Mouse (Mus musculus): ENCODE measurements around the gene Ivd. TPM values are rescaled to one million over a fixed set of nuclear protein-coding genes. Genes with fewer than 3 reads are reported as not detected.

The Ivd gene
- total RNA-seq, 2 experiments from 2014 or later = 99.8 to 106 TPM

DNA sequence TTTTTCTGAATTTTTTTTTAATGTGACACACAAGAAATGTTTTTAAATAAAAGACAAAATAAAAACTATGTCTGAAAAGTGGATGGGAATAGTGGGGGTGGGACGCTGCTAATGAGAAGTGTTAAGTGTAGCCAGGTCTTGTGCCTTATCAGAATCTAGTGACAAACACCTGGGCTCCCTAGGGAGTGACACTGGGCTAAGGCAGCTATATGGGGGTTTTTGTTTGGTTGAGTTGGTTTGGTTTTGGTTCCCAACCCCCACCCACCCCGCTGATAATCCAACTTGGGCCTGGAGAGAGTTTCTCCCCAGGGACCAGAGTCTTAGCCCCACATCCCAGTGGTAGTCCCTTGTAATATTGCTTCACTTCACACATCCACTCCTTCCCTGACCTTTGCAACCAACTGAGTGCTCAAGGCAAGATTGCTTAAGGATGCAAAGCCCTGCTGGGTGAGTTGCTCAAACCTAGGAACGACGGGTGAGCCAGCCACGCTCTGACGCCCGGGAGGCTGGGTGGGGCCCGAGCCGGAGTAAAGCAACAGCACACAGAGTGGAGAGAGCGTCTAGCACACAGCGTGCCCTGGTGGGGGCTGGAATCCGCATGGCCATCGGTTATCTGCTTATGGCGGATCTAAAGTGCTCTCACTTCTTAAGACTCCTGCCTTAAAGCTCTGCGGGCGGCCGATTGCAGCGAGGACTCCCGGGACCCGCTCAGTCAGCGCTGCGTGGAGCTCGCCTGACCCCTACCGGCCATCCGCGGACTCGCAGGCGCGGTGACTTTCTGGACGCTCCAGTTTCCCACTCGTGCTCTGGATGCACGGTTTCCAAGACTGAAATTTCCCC is 21.3 kb downstream of the Ivd start:
- DNase-seq = peak; percentile 87 to 91

DNA sequence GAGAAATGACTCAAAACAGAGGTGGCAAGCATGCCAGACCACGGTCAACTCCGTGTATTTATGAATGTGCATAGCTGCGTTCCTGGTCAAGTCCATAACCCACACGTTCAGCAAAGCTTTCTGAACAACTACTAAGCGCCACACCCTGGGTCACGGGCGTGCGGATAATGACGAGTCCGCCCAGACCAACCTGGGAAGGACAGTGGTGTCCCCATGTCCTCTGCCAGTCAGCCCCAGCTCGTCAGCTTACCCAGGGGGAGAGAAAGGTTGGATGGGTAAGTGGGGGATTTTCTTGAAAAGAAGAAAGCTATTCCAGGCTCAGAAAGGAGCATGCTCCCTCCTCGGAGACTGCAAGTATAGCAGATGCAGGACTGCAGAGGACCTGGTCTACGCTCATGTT is 25.7 kb downstream of the Ivd start:
- DNase-seq = no peak

DNA sequence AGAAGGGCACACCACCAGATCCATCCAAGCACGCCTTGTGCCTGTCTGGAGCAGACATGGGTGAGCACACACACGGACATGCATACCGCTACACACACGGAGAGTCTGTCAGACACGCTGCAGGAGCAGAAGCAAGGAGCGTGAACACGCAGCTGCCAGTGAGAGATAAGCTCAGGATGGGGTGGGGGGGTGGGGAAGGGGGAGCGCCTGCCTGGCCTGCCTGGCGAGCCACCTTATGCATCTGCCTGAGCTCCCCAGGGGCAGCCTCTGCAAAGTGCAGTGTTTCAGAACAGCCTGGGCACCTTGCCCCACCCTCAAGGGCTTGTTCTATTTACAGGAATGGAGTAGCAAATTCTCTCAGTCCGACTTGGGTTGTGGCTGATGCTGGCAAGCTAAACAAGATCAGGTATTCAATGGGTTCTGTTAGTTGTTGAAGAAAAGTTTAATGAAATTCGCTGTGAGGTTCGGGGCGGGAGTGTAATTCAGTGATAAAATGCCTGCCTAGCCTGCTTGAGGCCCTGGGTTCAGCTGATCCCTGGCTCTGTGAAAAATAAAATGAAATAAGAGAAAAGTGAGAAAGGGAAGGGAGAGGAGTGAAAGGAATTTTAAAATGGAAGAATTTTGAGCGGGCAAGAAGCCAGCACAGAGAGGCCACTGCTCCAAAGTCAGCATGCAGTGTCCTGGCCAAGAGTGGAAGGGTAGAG is 26.2 kb downstream of the Ivd start:
- DNase-seq = no peak

DNA sequence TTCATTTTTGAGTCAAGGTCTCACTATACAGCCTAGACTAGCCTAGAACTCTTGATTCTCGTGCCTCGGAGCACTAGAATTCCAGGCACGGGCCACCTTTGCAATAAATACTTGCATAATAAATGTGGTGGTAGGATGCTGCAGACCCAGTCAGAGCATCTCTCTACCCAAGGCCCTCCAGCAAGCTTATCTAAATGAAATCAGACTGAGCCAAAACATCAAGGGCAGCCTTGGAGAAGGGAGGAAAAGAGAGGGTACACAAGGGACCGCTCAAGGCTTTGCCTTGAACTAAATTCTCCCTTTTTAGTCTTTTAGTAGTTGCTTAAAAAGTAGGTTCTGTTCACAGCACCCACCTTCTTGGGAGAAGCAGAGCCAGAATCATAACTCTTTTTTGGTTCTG is 29.4 kb downstream of the Ivd start:
- DNase-seq = no peak

DNA sequence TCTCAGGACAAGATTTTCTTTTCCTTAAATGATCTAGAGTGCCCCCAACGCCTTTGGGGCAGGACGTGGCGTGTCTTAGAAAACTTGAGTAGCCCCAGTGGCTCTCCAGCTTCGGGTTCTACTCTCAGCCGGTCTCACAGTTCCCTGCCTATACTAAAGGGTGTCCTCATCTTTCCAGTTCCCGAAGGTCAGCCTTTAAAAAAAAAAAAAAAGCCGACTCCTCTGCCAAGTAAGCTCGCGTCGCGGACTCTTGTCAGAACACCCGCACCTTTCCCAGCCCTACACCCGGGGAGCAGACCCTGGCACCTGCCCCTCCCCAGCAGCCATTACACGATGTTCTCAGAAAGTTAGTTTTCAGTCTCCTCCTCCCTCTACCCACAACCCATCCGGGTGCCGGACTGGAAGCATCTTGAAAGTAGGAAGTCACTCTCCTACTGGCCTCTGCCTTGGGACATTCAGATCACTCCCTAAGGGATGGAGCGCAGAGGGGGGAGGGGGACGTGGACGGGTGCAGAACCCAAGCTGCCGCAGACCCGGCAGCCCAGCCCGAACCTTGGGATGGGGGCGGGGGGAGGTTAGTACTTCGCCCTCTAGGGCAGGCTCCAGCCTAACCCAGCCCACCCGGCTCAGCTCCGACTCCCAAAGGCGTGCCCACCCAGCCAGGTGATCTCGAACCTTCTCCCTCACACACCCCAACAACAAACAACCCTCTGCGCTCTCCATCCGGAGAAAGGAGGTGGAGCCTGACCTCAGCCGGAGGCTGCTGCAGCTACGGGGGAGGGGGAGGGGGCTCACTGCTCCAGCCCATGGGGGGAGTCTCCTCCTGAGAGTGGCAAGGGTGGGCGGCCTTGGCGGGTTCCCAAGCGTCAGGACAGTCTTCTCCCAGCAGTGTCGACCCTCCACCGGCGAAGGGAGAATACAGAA is 34.5 kb downstream of the Ivd start:
- DNase-seq = no peak

DNA sequence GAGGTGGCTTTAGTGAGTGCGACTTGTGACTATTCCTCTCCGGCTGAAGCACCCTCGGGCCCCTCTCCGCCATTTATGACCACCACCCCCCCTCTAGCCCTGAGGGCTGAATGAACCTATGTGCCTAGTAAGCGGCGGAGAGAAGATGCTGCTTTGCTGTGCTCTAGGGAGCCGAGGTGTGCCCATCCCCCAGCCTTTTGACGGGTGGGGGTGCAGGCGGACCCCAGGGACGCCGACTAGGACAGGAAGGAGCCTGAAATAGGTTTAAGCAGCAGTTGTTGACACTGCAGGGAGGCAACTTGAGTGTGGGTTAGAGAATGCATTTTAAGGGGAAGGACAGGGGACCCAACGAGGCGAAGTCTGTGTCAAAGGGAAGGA is 35.1 kb downstream of the Ivd start:
- DNase-seq = no peak

DNA sequence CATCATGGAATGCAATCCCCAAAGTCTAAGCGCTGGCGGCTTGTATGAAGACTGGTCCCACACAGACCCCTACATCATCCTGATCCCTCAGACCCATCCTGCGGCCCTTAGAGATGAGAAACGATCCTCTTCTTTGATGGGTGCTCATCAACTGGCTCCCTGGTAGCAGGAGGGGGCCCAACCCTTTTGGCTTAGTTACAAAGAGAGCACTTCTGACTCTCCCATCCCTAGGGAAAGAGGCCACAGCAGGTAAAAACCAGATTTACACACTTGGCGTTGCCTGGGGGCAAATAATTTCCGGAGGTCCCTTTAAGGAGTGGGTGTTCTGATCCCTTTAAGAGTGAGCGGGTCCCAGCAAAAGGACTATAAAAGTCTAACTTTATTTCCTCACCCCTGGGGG is 35.6 kb downstream of the Ivd start:
- DNase-seq = no peak

DNA sequence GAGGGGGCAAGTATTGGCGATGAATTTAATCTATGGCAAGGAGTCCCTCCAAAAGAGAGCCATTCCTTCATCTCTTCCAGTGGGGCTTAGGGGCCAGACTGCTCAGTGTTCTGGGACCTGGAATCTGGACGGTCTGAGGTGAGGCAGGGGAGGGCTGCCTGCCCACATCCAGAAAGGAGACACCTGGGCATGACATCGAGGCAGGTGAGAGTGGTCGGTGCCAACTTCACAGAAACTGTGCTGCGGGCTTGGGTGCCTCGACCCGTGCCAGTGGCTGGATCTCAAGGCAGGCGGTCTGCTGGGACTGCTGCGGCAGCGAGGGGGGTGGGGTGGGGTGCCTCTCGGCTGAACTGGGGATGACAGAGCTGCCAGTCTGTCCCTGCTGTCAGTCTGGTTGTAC is 36.1 kb downstream of the Ivd start:
- DNase-seq = no peak

DNA sequence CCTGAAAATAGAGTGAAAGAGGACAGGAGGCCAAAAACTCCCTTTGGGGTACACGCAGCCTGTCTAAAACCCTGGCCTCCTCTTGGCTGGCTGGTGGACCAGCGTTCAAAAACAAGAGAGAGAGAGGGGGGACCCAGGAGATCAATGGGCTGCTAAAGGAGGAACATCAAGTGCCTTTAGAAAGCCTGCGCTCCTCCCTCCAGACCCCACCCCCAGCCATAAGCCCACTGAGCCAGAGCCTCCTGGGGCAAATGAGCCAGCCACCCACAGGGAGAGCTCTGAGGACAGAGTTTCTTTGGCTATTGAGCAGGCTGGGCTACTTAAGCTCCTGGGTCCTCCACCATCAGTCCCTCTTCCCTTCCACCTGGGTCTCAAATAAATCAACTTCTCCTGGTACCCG is 37.0 kb downstream of the Ivd start:
- no peak for DNase-seq

DNA sequence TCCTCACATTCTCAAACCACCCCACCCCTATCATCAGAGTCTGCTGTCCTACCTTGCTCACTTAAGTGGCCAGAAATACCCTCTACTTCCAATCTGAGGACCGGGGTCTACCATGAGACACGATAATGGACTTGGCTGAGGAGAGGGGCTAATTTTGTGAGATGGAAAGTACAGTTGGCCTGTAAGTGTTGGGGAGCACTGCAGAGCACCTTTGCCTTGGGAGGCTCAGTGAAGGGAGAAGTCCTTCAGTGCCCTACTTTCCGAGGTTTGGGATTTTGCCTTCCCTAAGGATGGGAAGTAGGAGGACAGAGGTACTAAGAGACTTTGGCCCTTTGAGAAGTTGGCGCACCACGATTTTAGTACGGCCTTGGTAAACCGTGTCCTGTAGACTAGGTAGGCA is 37.6 kb downstream of the Ivd start:
- no peak for DNase-seq

DNA sequence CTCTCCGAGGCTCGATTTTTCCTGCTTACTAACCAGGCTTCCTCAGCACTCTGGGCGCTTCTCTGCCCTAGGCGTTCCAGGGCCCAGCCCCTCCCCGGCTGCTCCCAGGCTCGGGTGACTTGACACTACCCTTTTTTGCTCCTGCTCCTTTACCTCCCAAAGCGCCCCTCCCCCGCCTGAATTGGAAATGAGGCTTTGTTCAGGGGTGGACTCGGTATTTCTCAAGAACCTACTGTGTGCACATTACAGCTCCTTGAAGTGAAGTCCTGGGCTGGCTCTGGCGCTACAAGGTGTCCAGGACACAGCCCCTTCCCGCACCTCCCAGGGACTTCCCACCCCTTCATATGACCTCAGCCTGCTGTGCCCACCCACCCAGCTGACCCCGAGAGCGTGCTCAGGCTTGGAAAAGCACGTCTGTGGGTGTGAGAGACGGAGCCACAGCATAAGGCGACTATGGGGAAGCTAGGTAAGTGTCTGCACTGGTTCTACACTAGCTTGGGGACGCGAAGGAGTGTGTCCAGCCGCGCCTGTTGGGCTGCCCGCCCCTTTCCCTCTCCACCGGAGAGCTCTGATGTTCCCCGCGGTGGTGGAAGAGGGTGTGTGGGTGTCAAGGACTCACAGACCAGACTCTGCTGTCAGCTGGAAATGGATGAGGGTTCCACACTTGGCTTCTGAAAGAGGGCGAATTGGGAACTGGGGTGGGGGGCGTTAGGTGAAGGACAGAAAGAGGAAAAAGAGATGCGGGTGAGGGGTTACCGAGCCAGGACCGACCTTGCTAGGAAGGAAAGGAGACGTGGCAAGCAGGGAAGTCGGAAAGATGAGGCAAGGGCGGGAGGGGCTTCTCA is 38.4 kb downstream of the Ivd start, which contains the start of gene Bahd1:
TSS of gene Bahd1 (plus strand) at position 397 of the 845 bp plus-strand sequence.
- peak in 1 of 2 experiments; percentile 33 for DNase-seq

DNA sequence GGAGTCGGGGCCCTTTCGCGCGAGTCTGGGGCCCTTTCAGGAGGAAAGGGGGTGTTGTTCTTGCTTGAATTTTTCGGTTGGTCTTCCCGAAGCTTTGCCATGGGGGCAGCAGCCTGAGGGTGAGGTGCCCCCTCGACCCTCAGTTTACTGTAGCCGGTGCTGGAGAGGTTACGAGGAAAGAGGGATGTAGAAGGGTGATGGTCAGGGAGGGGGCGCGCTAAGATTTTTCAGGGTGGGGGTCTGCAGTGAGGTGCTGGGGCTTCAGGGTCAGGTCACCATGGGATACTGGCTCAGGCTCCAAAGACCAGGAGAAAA is 39.0 kb downstream of the Ivd start:
- DNase-seq = no peak

DNA sequence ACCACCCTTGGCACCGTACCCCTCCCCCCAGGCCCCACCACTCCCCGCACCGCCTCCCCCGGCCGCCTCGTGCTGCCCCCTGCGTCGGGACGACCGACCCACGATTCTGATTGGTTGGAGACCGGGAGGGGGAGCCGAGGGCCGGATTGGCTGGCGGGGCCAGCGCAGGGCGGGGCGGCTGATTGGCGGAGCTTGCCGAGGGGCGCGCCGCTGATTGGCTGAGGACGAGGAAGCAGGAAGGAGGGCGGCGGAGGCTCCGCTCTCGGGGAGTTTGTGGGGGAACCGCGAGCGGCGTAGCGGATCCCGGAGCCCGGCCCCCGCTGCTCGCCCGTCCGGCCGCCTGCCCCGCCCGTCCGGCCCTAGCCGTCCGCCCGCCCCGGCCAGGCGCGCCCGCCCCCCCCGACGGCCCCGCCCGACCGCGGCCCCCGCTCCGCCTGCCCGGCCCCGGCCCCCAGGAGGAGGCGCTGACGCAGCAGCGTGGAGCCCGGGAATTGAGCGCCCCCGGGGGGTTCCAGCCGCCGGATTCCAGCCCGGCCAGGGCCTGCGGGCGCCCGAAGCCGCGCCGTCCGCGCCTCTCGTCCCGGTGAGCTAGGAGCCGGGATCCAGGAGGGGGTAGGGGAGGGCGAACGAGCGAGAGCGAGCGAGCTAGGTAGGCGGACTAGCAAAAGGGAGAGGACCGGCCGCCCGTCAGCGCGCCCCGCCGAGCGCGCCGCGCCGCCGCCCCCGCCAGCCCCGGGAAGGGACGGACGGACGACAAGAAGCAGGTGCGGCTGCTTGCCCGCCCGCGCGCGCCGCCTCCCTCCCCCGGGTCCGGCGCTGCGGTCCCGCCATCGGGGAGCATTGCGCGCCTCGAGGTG is 39.6 kb downstream of the Ivd start:
- DNase-seq = peak; percentile 99

DNA sequence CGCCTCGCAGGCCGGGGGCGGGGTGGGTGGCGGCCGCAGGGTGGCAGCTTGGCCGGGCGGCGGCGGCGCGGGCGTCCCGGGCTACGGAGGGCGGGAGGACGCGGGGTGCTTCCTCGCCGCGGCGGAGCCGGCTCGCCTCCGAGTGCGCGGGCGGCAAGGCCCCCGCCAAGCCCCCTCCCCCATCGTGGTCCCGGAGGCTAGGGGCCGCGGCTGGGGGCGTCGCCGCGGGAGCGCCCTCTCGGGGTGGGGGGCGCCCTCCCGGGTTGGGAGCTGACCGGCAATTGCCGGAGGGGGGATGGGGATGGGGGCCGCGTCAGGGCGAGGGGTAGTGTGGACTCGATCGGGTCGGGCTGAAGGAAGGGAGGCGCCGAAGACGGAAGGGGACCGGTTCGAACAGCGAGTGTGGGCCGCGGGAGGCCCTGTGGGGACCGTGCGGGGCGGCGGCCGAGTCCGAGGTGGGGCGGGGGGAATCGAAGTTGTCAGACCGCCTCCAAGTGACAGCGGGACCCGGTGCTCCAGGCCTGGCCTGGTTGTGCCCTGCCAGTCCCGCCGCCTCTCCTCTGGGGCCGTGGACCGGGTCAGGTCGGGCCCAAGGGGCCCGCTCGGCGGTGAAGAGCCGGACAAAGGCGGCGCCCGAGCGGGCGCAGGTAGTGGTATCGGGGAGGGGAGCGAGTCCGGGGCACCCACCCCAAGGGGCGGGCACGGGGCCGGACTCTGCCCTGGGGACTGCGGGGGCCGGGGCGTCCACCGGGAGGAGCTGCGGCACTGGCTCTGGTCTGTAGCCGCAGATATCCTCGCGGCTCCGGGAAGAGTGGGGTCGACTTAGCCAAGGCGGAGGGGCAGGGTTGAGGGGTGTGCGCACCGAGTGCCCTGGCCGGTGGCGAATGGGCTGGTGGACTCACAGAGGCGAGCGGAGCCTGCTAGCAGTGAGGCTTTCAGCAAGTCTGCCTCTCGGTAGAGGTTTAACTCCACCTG is 40.6 kb downstream of the Ivd start:
- peak in 1 of 2 experiments; percentile 21 for DNase-seq

DNA sequence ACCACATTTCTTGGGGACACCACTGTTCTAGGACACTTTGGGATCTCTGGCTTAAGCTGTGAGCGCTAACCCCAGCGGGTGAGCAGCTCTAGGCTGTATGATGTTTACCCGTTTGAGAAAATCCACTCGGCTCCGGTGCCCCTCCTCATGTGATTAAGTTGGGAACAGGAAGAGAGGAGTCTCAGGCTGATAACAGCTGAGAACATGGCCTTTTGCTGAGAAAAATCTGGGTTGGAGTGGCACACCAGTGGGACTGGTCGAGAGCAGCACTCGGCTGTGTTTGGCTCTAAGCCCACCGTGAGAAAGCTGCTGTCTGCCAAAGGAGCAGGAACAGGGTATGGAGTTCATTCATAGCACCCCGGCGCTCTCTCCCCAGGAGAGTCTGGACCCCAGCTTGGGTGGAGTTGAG is 41.6 kb downstream of the Ivd start:
- DNase-seq = no peak

DNA sequence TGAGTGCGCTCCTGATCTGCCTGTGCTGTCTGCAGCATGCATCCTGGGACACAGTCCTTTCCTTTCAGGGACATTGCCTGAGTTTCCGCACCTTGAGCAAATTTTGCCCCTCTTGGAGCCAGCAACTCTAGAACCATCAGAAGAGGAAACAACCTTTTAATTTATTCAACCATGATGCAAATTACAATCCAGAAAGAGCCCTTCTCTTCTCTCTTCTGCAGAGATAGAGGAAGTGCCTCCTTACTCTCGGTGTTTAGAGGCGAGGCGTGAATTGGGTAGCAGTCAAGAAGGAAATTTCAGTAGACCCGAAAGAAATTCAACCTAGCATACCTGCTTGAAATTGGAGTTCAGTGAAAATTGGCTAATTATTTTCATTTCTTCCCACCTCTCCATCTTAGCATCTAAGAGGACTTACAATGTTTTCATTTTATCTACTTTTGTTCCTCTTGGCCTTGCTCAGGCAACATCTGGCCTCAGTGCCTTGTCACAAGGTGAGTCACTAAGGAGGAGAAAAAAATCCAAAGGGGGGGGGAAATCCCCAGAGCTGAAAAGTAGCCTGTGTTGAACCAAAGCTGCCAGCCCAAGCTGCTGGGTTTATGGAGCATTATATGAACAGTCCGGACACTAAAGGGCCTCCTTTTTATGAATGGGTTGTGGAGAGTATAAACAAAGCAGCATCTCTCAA is 43.8 kb downstream of the Ivd start:
- no peak for DNase-seq

DNA sequence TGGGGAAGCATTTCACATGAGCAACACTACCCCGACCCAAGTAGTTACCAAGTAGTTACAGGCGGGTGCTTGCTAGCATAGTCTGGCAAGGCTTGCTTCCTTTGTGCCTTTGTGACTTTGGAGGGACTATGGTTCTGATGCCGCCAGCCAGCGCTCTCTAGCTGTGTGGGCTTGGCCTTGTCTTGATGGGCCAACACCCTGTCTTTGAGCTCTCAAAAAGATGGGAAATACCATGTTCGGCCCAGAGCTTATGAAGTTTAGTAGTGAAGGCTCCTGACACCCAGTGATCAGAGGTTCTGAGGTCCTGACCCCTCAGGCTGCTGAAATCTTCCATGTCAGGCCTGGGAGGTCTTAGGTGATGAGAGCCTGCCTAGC is 44.4 kb downstream of the Ivd start:
- no peak for DNase-seq

DNA sequence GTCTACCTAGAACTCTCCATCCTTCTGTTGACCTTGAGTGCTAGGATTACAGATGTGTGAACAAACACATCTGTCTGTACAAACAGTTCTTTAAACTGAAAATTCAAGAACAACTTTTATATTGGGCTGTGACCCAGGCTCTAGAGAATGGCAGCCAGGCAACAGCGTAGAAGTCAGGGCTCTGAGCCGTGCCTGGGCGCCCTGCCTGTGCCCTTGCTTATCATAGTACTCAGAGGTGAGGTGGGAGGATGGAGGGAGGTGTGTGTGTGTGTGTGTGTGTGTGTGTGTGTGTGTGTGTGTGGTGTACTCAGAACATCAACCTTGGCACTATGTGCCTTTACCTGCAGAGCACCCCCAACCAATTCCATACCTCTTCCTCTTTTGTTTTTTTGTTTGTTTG is 46.0 kb downstream of the Ivd start:
- no peak for DNase-seq

DNA sequence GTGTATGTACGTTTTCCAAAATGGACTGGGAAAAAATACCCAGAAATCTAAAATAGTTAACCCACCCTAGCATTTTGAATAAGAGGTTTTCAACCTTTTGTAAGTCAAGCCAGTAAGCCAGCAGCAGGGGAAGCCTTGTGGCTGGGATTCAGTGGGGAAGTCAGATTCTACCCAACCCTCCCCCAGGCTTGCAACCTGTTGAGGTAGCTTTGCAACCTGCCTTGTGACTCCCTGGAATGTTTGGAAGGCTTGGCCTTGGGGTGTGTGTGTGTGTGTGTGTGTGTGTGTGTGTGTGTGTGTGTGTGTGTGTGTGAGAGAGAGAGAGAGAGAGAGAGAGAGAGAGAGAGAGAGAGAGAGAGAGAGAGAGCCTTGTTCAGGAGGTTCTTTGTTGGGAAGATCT is 47.4 kb downstream of the Ivd start:
- no peak for DNase-seq

All from layer of hippocampus, postnatal 36 days (tissue).